Mouse (Mus musculus) heart, embryonic 12.5 days (tissue): Measurements from ENCODE around the gene Bcs1l. TPM values are rescaled to one million over a fixed set of nuclear protein-coding genes. Genes with fewer than 3 reads are reported as not detected.
A peak's percentile ranks its signal among the peaks of the same experiment; 100 is the strongest.

Experiments used
- ATAC-seq: fragments of 200-750 bp; cut with Nextera tagmentation; 2 replicates; pipeline ENCODE4 v1.8.0; 2017; ENCODE audit warnings: moderate TSS enrichment, moderate library complexity; ENCODE audit not compliant: insufficient number of reproducible peaks, low FRiP score
- H3K27ac ChIP-seq: fragments of 300-500 bp; sonication (generic); 2 replicates; pipeline ENCODE4 v1.5.1; 2016; ENCODE audit warnings: mild to moderate bottlenecking, moderate library complexity; ENCODE audit not compliant: poor library complexity, severe bottlenecking
- H3K27me3 ChIP-seq: fragments of 300-500 bp; sonication (generic); replicated peaks from 2 replicates; pipeline ENCODE4 v1.6.1; 2016; ENCODE audit warnings: mild to moderate bottlenecking, moderate library complexity
- H3K36me3 ChIP-seq: fragments of 300-500 bp; sonication (generic); 2 replicates; pipeline ENCODE4 v1.6.1; 2016; ENCODE audit warnings: mild to moderate bottlenecking, moderate library complexity
- H3K4me1 ChIP-seq: fragments of 300-500 bp; sonication (generic); replicated peaks from 2 replicates; pipeline ENCODE4 v1.6.1; 2016; ENCODE audit warnings: mild to moderate bottlenecking
- H3K4me2 ChIP-seq: fragments of 300-500 bp; sonication (generic); 2 replicates; pipeline ENCODE4 v1.6.1; 2016; ENCODE audit warnings: mild to moderate bottlenecking, moderate library complexity
- H3K4me3 ChIP-seq: fragments of 300-500 bp; sonication (generic); 2 replicates; pipeline ENCODE4 v1.5.1; 2016; ENCODE audit warnings: mild to moderate bottlenecking
- H3K9ac ChIP-seq: fragments of 300-500 bp; sonication (generic); 2 replicates; pipeline ENCODE4 v1.6.1; 2016; ENCODE audit warnings: mild to moderate bottlenecking, moderate library complexity
- H3K9me3 ChIP-seq: fragments of 300-500 bp; sonication (generic); replicated peaks from 2 replicates; pipeline ENCODE4 v1.6.1; 2016; ENCODE audit warnings: mild to moderate bottlenecking, moderate library complexity
- WGBS: fragments of 180-500 bp; shearing (Covaris S2); methylation state at CpG from one replicate; pipeline ENCODE4 v1.1.7; 2016; 5-methylcytosine and 5-hydroxymethylcytosine counted together
- polyA plus RNA-seq: library from polyadenylated mRNA; unstranded; fragments of >200 nt; fragmentation: Nextera tagmentation; extraction: Ambion mirVana; gene quantifications from 2 replicates; pipeline ENCODE4 v1.2.1, GENCODE M21; 2016

The Bcs1l gene
- 19.0 and 20.1 TPM in 2 replicates for polyA plus RNA-seq

GRCm38 (mm10) chr1:74587773-74588445 is at the start of gene Bcs1l, which contains the start of gene Zfp142:
Bcs1l (plus strand) TSS chr1:74588289.
Zfp142 (minus strand) TSS chr1:74588246.
- Histone ChIP-seq H3K4me1 (peaks cover 31% of the 10 kb centered on the region), H3K9ac (peak within 1 kb of the TSS; percentile 91), H3K27me3 (no peaks in the 10 kb centered on the region), H3K27ac (peak within 1 kb of the TSS; percentile 72), H3K4me2 (peak within 1 kb of the TSS; percentile 93), H3K9me3 (no peaks in the 10 kb centered on the region), H3K4me3 (peak within 1 kb of the TSS; percentile 91), H3K36me3 (peaks cover 36% of the 10 kb centered on the region)
- ATAC-seq, result peak; percentile 97
- WGBS, result under 1% methylated on average over 47 of the region's 48 CpGs

DNA sequence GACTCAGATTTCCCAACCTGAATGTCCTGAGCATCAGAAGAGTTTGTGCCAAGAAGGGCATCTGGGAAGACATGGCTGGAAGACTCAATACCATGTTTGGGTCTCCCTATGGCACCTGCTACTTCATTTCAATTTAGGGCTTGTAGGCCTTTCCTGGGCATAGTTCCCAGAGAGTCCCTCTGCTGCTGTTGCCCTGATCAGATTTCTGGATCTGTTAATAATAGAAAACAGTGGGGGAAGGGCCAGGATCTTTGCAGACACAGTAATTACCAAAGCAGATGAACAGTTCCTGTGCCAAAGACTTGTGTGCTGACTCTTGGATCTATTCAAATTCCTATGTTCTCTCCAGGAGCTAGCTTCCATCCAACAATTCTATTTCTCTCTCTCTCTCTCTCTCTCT is 49.4 kb upstream of the Bcs1l start:
- Histone ChIP-seq H3K36me3 (no peaks in the 10 kb centered on the region), H3K9ac (no peak overlapping the region)

DNA sequence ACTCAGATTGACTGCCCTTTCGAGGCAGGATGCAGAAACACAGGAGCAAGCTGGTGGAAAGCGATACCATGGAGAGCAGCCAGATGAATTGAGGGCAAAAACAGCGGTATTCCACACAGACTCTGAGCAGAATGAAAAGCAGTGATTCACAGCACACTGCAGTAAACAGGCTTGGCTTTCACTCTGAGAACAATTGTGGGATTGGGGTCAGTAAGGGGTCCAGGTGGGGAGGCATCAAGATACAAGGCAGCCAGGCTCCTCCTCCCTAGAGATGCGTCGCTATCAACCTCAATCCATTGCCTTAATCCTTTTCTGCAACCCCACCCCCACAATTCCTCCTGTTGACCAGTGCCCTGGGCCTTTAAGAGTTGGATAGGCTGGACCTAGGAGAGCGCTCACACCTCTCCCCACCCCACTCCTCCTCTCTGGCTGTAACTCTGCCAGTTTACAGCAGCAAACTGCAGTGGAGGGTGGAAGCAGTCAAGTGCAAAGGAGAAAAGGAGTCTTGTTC is 45.6 kb upstream of the Bcs1l start, which contains the start of gene Plcd4:
TSS of gene Plcd4 (plus strand) at position 438 of the 511 bp plus-strand sequence.
- H3K27me3 ChIP-seq, result peaks cover 14% of the 10 kb centered on the region; the same call in 1 of the 2 replicates
- H3K9ac ChIP-seq, result no peak within 1 kb of the TSS
- no peaks in the 10 kb centered on the region for H3K36me3 ChIP-seq
- no peak within 1 kb of the TSS for H3K27ac ChIP-seq
- peak within 1 kb of the TSS; percentile 25 for H3K4me2 ChIP-seq
- no peak within 1 kb of the TSS for H3K4me3 ChIP-seq
- H3K4me1 ChIP-seq, result peaks cover 6% of the 10 kb centered on the region
- no peaks in the 10 kb centered on the region for H3K9me3 ChIP-seq
- WGBS, result 6% methylated on average over 6 of the region's 6 CpGs
- ATAC-seq, result no peak

More for the DNA sequence above, 49.4 kb upstream of the Bcs1l start:
- Histone ChIP-seq H3K27me3 (peaks cover 14% of the 10 kb centered on the region; the same call in 1 of the 2 replicates), H3K4me1 (peaks cover 6% of the 10 kb centered on the region), H3K9me3 (no peaks in the 10 kb centered on the region), H3K4me3 (no peak overlapping the region), H3K4me2 (no peak overlapping the region), H3K27ac (no peak overlapping the region)
- no peak for ATAC-seq

- H3K4me3 ChIP-seq, result no peak within 1 kb of the TSS
- peaks cover 14% of the 10 kb centered on the region; the same call in 1 of the 2 replicates for H3K27me3 ChIP-seq
- peaks cover 6% of the 10 kb centered on the region for H3K4me1 ChIP-seq
- H3K36me3 ChIP-seq, result no peaks in the 10 kb centered on the region
- H3K27ac ChIP-seq, result no peak within 1 kb of the TSS
- no peak within 1 kb of the TSS for H3K9ac ChIP-seq
- H3K9me3 ChIP-seq, result no peaks in the 10 kb centered on the region
- no peak for ATAC-seq
- no peak within 1 kb of the TSS for H3K4me2 ChIP-seq
- 81% methylated on average over 4 of the region's 4 CpGs for WGBS
Observed at GRCm38 (mm10) chr1:74544184-74544583, 43.9 kb upstream of the Bcs1l start, which contains the start of gene Usp37. Usp37 (minus strand) TSS chr1:74544284.

DNA sequence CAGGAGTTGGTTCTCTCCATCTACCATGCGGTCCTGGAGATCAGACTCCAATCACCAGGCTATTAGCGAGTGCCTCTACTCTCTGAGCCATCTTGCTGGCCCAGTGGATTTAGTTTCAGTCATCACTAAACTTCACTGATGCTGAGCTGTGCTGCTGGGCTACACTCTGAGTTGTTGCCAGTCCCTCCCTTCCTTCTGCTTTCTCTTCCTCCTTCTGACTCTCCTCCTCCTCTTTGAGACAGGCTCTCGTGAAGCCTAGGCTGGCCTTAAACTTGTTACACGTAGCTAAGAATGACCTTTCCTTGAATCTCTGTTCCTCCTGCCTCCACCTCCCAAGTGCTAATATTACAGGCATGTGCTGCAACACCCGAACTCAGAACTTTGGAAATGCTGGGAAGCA is 29.0 kb upstream of the Bcs1l start:
- Histone ChIP-seq H3K9me3 (no peaks in the 10 kb centered on the region), H3K4me1 (no peaks in the 10 kb centered on the region), H3K36me3 (peaks cover 6% of the 10 kb centered on the region), H3K4me2 (no peak overlapping the region), H3K4me3 (no peak overlapping the region), H3K27ac (no peak overlapping the region), H3K27me3 (no peaks in the 10 kb centered on the region), H3K9ac (no peak overlapping the region)
- no peak for ATAC-seq
- 75% methylated on average over 5 of the region's 5 CpGs for WGBS

DNA sequence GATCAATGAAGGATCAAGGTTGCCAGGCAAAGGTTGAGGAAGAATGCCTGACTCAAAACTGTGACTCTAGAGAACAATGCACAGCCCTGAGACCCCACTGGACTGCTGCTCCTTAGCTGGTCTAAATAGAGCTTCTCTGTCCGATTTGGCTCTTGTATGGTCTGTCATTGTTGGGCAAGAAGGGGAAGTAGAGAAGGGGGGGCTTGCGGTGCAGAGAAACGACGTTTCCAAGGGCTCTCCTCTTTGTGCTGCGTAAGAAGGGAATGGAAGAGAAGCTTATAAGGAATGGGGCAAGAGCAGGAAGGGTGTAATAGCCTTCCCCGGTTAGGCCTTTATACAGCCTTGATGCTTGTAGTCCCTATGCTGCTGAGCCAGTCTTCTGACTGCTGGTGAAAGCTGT is 22.3 kb upstream of the Bcs1l start:
- ATAC-seq, result no peak
- 89% methylated on average over 6 of the region's 6 CpGs for WGBS
- no peaks in the 10 kb centered on the region for H3K9me3 ChIP-seq

DNA sequence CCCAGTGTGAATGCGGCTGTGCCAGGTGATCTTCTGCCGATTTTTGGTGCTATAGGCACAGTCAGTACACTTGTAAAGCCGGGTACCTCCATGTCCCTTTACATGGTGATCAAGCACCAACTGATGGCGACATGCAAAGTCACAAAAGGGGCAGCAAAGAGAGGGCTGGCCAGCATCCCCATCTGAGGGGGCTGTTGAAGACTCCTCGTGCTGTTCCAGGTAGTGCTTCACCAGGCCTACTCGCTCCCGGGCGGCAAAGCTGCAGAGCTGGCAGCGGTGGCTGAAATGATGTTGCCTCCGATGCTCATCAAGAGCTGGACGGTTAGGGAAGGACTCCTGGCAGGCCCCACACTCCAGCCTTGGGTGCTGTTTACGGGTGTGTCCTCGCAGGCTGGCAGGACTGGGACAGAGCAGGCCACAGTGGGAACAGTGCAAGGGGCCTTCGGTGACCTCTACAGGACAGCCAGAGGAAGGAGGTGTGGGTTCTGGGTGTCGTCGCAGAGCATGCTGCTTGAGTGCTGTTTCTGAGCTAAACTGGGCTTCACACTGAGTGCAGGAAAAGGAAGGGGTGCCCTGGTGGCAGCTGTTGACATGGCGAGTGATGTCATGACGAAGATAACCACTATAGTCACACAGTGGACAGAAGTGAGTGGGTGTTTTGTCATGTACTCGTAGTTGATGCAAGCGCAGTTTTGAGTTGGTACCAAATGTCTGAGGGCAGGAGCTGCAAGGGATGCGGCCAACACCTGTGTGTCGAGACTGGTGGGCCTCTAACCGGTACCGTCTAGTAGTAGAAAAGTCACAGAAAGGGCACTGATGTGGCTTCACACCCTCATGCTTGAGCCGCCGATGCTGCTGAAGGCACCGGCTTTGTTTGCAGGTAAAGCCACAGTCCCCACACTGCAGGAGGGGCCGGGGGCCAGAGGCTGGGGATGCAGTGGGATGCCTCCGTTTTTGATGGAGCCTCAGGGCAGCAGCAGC is 18.1 kb upstream of the Bcs1l start:
- no peaks in the 10 kb centered on the region for H3K27me3 ChIP-seq
- H3K36me3 ChIP-seq, result peaks cover 89% of the 10 kb centered on the region

More for the DNA sequence above, 22.3 kb upstream of the Bcs1l start:
- Histone ChIP-seq H3K4me3 (no peak overlapping the region), H3K27ac (no peak overlapping the region), H3K9ac (no peak overlapping the region), H3K27me3 (no peaks in the 10 kb centered on the region), H3K4me1 (no peaks in the 10 kb centered on the region), H3K36me3 (peaks cover 66% of the 10 kb centered on the region), H3K4me2 (no peak overlapping the region)

GRCm38 (mm10) chr1:74582621-74583020 is 5.5 kb upstream of the Bcs1l start:
- H3K4me1 ChIP-seq, result peaks cover 23% of the 10 kb centered on the region
- H3K4me3 ChIP-seq, result no peak overlapping the region
- H3K36me3 ChIP-seq, result peaks cover 45% of the 10 kb centered on the region
- H3K9me3 ChIP-seq, result no peaks in the 10 kb centered on the region
- no peak for ATAC-seq
- no peak overlapping the region for H3K9ac ChIP-seq
- H3K4me2 ChIP-seq, result no peak overlapping the region
- 80% methylated on average over 3 of the region's 3 CpGs for WGBS
- no peaks in the 10 kb centered on the region for H3K27me3 ChIP-seq
- no peak overlapping the region for H3K27ac ChIP-seq

More for the DNA sequence above, 18.1 kb upstream of the Bcs1l start:
- no peaks in the 10 kb centered on the region for H3K9me3 ChIP-seq
- no peak overlapping the region for H3K4me3 ChIP-seq
- no peak for ATAC-seq
- no peak overlapping the region for H3K4me2 ChIP-seq
- H3K9ac ChIP-seq, result no peak overlapping the region
- WGBS, result 83% methylated on average over 29 of the region's 29 CpGs
- no peak overlapping the region for H3K27ac ChIP-seq
- no peaks in the 10 kb centered on the region for H3K4me1 ChIP-seq

DNA sequence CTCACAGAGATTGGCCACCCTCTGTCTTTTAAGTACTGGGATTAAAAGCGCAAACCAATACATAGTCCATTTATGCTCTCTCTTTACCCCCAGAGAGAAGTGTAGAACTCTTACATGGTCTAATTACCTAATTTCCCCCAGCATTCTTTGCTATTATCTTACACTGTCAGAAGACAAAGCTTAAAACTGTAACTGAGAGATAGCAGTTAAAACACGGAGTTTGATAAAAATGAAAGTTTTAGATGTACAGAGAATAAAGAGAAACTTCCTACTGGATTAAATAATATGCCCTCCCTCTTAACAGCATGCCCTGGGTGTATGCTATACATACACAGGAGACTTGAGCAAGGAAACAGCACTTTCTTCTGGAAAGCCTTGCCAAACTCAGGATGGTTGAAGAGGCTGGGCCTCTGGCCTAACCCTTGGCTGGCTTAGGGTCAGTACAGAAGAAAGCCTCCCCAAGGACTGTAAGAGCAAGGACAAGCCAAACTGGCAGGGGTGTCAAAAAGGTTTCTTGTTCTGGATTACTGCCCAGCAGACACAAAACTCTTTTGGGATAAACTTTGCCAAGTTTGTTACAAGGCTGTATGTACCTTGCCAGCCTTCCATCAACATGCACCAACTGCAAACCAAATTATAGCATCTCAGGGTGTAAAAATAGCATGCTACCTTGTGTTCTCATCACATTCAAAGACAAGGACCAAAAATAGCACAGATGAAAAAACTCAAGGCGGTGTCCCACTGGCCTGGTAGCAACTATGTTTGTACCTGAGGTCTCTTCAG is 3.3 kb upstream of the Bcs1l start:
- H3K9me3 ChIP-seq, result no peaks in the 10 kb centered on the region
- 0 out of 2 replicates have a peak overlapping the region, but pooled peaks have one; percentile 18 for H3K9ac ChIP-seq
- H3K27me3 ChIP-seq, result no peaks in the 10 kb centered on the region
- no peak for ATAC-seq
- peaks cover 27% of the 10 kb centered on the region for H3K36me3 ChIP-seq
- H3K27ac ChIP-seq, result peak overlapping the region; percentile 62; the same call in 1 of the 2 replicates
- peaks cover 31% of the 10 kb centered on the region for H3K4me1 ChIP-seq
- WGBS, result 78% methylated on average over 3 of the region's 3 CpGs
- H3K4me2 ChIP-seq, result peak overlapping the region; percentile 15; the same call in 1 of the 2 replicates
- H3K4me3 ChIP-seq, result no peak overlapping the region

- no peaks in the 10 kb centered on the region for H3K9me3 ChIP-seq
- H3K4me1 ChIP-seq, result peaks cover 31% of the 10 kb centered on the region
- peak overlapping the region; percentile 91 for H3K4me3 ChIP-seq
- peak overlapping the region; percentile 91 for H3K9ac ChIP-seq
- H3K4me2 ChIP-seq, result peak overlapping the region; percentile 93
- no peak for ATAC-seq
- H3K27ac ChIP-seq, result peak overlapping the region; percentile 72
- peaks cover 36% of the 10 kb centered on the region for H3K36me3 ChIP-seq
- H3K27me3 ChIP-seq, result no peaks in the 10 kb centered on the region
- WGBS, result under 1% methylated on average over 24 of the region's 24 CpGs
Observed at GRCm38 (mm10) chr1:74587233-74587772, 786 bp upstream of the Bcs1l start.
